Mouse (Mus musculus) heart, postnatal 14 days (tissue): ENCODE measurements around the gene Klhdc3. TPM values are rescaled to one million over a fixed set of nuclear protein-coding genes. Genes with fewer than 3 reads are reported as not detected.
A peak's percentile ranks its signal among the peaks of the same experiment; 100 is the strongest.

Experiments used
- DNase-seq, 2 experiments: peaks; one replicate each; pipeline ENCODE4 v3.0.0; 2021 to 2022
- intact Hi-C: fragments of 180-260 bp; cut with DNase I; formaldehyde crosslinking; loops from one replicate; pipeline ENCODE4 v1.15.1; 2025
- total RNA-seq, 2 experiments: library from RNA; stranded (reverse); gene quantifications; 2 replicates each; pipeline ENCODE4 v1.2.3; 2021

Klhdc3 gene
- total RNA-seq, 2 experiments from 2014 or later = 127 TPM

GRCm38 (mm10) chr17:46703971-46704886 lies 23.5 kb upstream of the Klhdc3 start:
- intact Hi-C loops = no loop called here

GRCm38 (mm10) chr17:46702506-46702905 lies 21.8 kb upstream of the Klhdc3 start:
- no peak for DNase-seq
- intact Hi-C loops = loop anchor here (1.0 kb wide), 1 partner anchor 21 kb away; no protein-coding TSS in a partner anchor

More at GRCm38 (mm10) chr17:46703971-46704886, 23.5 kb upstream of the Klhdc3 start:
- DNase-seq = no peak

DNA sequence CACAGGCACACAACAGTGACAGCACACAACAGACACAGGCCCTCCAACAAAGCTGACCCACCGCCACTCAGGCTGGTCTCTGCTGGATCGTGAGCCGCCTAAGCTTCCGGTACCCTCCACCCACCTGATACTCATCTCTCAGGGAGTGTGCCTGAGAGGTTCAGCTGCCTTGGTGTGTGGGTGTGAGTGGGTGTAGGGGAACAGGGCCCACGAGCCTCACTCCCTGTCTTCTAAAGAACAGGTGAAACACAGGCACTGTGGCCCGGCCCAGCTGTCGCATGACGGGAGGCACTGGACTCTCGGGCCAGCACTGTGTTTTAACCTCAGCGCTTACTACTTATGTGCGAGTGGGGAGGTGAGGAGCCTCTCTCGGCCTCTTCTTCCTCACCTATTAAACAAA lies 21.4 kb upstream of the Klhdc3 start:
- no peak for DNase-seq
- intact Hi-C loops = loop anchor here (1.0 kb wide), 1 partner anchor 21 kb away; no protein-coding TSS in a partner anchor

DNA sequence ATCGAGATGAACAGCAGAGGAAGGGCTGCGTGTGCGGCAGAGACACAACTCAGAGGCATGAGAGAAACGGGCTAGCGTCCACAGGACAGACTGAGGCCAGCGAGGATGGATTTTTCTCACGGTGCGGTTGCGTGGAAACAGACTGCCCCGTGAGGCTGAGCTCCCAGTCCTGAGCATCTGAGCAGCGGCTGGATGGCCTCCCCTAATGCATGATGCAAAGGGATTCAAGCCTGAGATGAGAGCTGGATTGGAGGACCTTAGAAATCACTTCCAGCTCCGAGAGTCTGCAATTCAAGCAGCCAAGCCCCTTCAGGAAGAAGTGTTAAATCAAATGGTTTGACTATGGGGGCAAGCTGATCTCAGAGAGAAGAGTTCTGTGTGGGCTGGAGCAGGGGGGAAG lies 20.8 kb upstream of the Klhdc3 start:
- no peak for DNase-seq
- intact Hi-C loops = no loop called here

DNA sequence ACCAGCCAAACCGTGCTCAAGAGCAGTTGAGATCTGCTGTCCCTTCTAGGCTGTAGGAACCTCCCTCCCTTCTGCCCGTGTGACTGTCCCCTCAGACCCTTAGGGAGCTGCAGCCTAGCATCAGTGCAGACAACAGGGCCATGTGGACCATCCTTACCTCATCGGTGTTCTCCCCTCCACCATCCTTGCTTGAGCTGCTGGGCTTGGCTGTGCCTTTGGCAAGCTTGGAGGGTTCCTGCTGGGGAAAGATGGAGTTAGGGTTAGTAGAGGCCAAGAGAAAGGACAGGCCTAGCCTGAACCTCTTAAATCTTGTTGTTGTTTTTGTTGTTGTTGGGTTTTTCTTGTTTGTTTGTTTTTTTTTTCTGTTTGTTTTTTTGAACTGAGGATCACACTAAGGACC lies 19.2 kb upstream of the Klhdc3 start:
- intact Hi-C loops = no loop called here
- DNase-seq = no peak

DNA sequence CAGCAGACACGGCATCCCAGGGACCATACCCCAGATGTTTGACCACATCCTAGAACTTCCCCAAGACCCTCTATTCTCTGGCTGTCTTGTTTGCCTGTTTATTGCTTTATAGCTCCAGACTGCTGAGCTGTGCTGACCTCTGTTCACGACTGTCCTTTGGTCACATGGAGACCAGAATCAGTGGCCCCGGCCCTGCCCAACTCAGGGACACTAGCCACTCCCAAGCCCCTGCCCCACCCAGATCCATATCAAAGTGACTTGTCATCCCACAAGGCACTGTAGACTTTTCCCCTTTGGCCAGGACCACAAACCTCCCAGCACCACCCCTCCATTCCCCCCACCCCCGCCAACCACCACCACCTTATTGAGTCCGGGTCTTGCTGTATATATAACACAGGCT lies 18.5 kb upstream of the Klhdc3 start:
- no peak for DNase-seq
- intact Hi-C loops = no loop called here

GRCm38 (mm10) chr17:46698515-46698914 lies 17.8 kb upstream of the Klhdc3 start:
- DNase-seq = no peak
- intact Hi-C loops = no loop called here

DNA sequence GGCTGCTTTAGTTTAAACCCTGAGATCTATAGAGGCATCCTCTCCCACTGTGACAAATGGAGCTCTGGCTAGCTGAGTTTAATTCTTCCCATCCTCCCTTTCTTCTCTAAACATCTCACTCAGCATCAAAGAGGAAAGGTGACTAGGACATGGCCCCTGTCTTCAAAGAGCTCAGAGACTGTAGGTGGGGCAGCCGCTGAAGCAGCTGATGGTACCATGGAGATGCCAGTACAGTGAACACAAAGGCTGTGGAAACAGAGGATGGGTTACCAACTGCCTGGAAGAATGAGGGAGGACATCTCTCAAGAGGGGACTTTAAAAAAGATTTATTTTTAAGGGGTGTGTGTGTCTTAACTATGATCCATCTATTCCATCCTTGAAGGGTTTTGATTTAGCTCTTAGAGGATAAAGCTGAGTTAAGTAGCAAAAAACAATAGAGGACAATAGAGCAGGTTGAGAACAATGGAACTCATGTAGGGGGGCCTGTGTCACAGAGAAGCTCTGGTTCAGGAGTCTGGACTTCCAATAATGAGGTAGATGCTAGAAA lies 13.9 kb upstream of the Klhdc3 start:
- no peak for DNase-seq
- intact Hi-C loops = no loop called here

- DNase-seq = no peak
- intact Hi-C loops = no loop called here
Observed at GRCm38 (mm10) chr17:46691390-46691789, 10.7 kb upstream of the Klhdc3 start.

GRCm38 (mm10) chr17:46690665-46691064 lies 10.0 kb upstream of the Klhdc3 start:
- DNase-seq = no peak
- intact Hi-C loops = no loop called here

- intact Hi-C loops = no loop called here
Observed at GRCm38 (mm10) chr17:46685913-46686312, 5.2 kb upstream of the Klhdc3 start.

GRCm38 (mm10) chr17:46682654-46683389 lies 2.1 kb upstream of the Klhdc3 start:
- DNase-seq = no peak
- intact Hi-C loops = no loop called here

More at GRCm38 (mm10) chr17:46685913-46686312, 5.2 kb upstream of the Klhdc3 start:
- no peak for DNase-seq

GRCm38 (mm10) chr17:46681466-46682118 lies 878 bp upstream of the Klhdc3 start:
- intact Hi-C loops = loop anchor here (1.0 to 2.0 kb wide), 2 partner anchors 21 to 33 kb away; no protein-coding TSS in a partner anchor
- no peak for DNase-seq

GRCm38 (mm10) chr17:46679843-46680759 lies 613 bp downstream of the Klhdc3 start:
- intact Hi-C loops = loop anchor here (2.0 kb wide), 1 partner anchor 31 kb away; no protein-coding TSS in a partner anchor
- DNase-seq = peak; percentile 59 to 62

GRCm38 (mm10) chr17:46678911-46679310 lies 1.8 kb downstream of the Klhdc3 start:
- DNase-seq = no peak
- intact Hi-C loops = no loop called here

- intact Hi-C loops = no loop called here
- peak; percentile 37 to 40 for DNase-seq
Observed at GRCm38 (mm10) chr17:46678416-46678815, 2.3 kb downstream of the Klhdc3 start, which contains the start of gene Mea1. Mea1 (plus strand) TSS chr17:46678793.

- intact Hi-C loops = no loop called here
- DNase-seq = no peak
Observed at GRCm38 (mm10) chr17:46674530-46675283, 6.0 kb downstream of the Klhdc3 start.

DNA sequence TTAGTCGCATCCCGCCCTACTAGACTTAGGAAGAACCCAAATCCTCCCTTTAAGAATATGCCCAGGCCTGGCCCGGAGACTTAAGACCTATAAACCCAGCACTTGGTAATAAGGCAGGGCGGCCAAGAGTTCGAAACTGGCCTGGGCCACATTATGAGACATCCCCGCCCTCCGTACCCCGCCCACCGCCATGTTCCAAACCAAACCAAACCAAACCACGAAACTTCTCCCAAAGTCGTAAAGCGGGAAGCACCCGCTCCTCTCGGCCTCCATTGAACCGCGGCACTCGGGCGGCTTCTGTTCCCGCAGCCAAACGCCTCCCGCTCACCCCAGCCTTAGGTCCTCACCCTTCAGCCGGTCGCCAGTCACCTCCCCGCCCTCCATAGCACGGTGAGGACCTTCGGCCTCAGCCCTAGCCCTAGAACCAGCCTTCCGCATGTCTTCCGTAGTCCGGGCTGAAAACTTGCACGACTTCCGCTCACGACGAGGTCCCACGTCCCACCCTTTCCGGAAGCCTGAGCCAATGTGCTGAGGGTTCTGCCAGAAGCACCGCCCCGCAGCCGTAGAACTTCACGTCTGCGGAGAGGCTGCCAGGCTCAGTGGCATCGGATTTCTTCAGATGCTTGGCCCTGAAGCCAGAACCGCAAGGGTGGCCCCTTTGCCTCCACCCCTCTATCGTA lies 6.7 kb downstream of the Klhdc3 start, which contains the start of gene Rrp36:
TSS of gene Rrp36 (minus strand) at position 503 of the 680 bp plus-strand sequence.
- intact Hi-C loops = no loop called here

More for the DNA sequence above, 6.7 kb downstream of the Klhdc3 start, which contains the start of gene Rrp36:
- peak; percentile 89 to 95 for DNase-seq
